Mouse (Mus musculus): ENCODE measurements at regions not wholly inside any gene's neighbourhood (a gene's known extent, or its start where the extent isn't known, plus 50 kb on each side); places are given as distances from the start of the nearest gene placed in this dataset.

DNA sequence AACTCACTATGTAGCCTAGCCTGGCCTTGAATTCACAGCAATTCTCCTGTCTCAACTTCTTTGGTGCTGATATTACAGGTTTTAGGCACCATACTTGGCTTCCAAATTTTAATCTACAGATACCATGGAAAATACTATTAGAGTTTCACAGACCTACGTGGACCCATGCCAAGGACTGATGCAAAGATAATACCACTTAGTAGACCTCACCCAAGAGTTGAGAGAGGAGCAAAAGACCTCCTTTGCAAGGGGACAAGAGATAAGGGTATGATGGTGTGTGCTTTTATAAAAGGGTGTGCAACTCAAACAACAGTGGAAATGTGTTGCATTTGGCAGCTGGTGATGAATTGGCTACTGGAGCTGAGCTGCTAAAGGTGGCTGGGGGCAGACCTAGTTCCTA is 358.6 kb upstream of the Diaph2 start:
- DNase-seq: no peak

DNA sequence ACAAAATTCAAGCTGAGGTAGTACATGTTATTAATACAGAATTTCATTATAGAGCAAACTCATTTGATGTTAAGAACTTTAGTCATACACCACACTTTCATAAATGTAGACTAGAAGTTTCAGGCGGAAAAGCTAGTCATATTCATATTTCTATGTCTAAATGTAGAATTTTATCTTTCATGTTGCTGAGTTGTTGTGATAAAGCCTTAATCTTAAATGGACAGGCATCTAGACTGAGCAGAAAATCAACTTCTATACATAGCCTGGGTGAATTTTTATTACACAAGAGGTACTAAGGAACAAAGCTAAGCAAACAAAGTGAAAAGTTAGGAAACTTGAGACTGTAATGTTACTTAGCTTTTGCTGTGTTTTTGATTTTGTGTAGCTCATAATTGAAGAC is 341.8 kb upstream of the Diaph2 start:
- no peak for DNase-seq

DNA sequence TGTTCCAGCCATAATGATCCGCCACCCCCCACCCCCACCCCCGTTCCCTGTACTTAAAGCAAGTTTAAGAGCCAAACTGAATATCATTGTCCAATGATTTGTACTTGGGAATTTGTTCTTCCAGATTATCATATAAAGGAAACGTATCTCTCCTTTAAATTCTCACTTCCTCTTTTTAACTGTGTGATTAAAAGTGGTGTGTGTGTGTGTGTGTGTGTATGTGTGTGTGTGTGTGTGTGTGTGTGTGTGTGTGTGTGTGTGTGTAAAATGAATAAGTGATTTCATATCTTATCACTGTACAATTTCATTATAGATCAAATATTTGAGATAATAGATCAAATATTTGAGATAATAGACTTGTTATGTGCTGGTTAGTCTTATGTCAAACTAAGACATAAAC is 339.5 kb upstream of the Diaph2 start:
- no peak for DNase-seq

- DNase-seq: peak; percentile 55
Observed at GRCm38 (mm10) chrX:129412939-129413627, 336.5 kb upstream of the Diaph2 start.

DNA sequence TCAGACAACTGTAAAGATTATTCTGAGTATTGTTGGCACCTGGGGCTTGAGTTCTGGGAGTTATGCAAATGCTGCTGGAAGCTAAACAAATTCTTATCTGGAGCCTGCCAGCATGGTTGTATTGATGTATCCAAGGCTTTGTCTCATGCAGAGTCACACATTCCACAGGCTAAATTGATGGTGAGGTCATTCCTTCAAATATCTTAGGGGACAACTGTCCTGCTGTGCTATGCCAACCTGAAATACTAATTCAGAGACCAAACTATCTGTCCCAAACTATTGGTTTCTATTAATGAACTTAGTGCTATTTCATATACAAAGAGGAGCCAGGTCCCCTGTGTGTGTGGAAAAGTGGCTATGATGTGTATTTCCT is 335.9 kb upstream of the Diaph2 start:
- peak; percentile 46 for DNase-seq

- peak; percentile 62 for DNase-seq
Observed at GRCm38 (mm10) chrX:129415326-129415725, 334.2 kb upstream of the Diaph2 start.

GRCm38 (mm10) chrX:129448545-129448944 is 301.0 kb upstream of the Diaph2 start:
- no peak for DNase-seq

DNA sequence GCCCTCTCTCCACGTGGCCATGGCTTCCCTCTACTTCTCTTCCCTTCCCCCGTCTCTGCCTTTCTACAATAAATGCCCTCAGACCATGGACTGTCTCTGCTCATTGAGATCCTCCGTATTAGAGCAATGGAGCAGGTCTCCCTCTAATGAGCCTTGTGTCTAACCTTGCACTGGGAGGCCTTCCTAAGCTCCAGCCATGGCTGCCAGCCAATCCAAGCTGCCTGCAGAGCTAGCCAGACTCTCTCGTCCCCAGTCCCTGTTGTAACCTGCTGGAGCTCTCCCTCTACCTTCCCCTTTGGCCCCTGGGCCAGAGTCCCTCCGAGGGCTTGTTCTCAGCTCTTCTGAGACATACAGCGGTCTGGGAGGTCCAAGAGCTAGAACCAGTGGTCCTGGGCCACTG is 273.3 kb upstream of the Diaph2 start:
- DNase-seq: peak; percentile 9

DNA sequence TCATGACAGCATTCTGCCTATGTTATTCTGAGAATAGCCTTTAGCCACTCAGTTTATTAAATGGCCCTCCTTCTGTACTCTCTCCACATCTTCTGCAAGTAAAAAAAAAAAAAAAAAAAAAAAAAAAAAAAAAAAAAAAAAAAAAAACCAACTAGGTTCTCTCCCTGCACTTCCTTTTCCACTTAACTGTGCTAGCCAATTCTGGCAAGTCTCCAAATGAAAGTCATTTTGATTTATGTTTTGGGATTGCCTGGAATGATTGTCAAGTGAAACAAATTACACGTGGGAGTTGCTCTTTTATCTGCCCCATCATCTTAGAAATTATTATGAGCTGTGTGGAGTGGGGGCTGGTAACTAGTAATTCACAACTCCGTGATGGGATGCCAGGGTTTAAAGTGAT is 255.0 kb upstream of the Diaph2 start:
- no peak for DNase-seq
